ENCODE assay signal across 11 mouse cellular contexts in genomic region chr8:12831659-12832589, GRCm38 (mm10). TPM values are rescaled to one million over a fixed set of nuclear protein-coding genes. Genes with fewer than 3 reads are reported as not detected.
DNase-seq lines count a peak whose midpoint lies in the region; ATAC-seq and TF ChIP-seq lines count a peak whose summit lies in the region.
"Had no signal": no experiment of that assay in that cellular context is flagged by ENCODE, and none has a peak within 500 bp of the region (broad histone marks: within the 10 kb centered on the region; RNA-seq: fewer than 3 reads in every experiment).

No protein-coding gene starts in this region.

- no peak overlapping the region for H3K27ac ChIP-seq in CH12.LX (ENCODE audit: insufficient read depth, low read depth)
- H3K27ac ChIP-seq in forebrain, embryonic 14.5 days (ENCODE audit: low read depth, low read length): peak overlapping the region; percentile 48; the same call in 1 of the 2 replicates
- H3K27ac ChIP-seq: kidney, postnatal 0 days; neural tube, embryonic 13.5 days had no signal

- peaks cover 97% of the 10 kb centered on the region for H3K27me3 ChIP-seq in CH12.LX (replicated peaks)
- H3K27me3 ChIP-seq in forebrain, embryonic 14.5 days (replicated peaks; ENCODE audit: control insufficient read depth, insufficient read depth, low read length): no peaks in the 10 kb centered on the region
- H3K27me3 ChIP-seq: neural tube, embryonic 13.5 days had no signal

- H3K4me2 ChIP-seq in CH12.LX (ENCODE audit: insufficient read depth, low read depth, poor library complexity, severe bottlenecking): no peak overlapping the region
- H3K4me2 ChIP-seq in forebrain, embryonic 14.5 days (ENCODE audit: low read length): no peak overlapping the region
- H3K4me2 ChIP-seq: neural tube, embryonic 13.5 days had no signal

- H3K4me3 ChIP-seq in CH12.LX (replicated peaks in 1 of 3; ENCODE audit: low read depth in 2 of 3, low read length in 2 of 3, poor library complexity in 1 of 3): no peak overlapping the region
- no peak overlapping the region for H3K4me3 ChIP-seq in forebrain, embryonic 14.5 days (ENCODE audit: low read depth, low read length)
- H3K4me3 ChIP-seq: neural tube, embryonic 13.5 days had no signal

- in situ Hi-C loops in CH12.LX (cut with MboI; ENCODE audit: low pct_ligation_motif_present, low pct_unique_long_range_greater_than_20kb, low sequenced_read_pairs): no loop called here

- DNase-seq in CH12.LX (ENCODE audit: extremely low read depth): peak; percentile 8
- DNase-seq in NIH3T3 (ENCODE audit: low read depth): peak; percentile 20
- peak; percentile 72 for DNase-seq in forebrain, embryonic 14.5 days (ENCODE audit: low spot score)
- DNase-seq in mesoderm, embryonic 11.5 days (ENCODE audit: low read depth, low spot score): peak; percentile 68
- no peak for DNase-seq in cerebellum, postnatal 14 days
- no peak for DNase-seq in heart, adult 9 months (ENCODE audit: low spot score in 2 of 2)
- DNase-seq: heart, postnatal 36 days; liver, postnatal 0 days had no signal

- H3K9ac ChIP-seq in CH12.LX (ENCODE audit: insufficient read depth, low read depth): no peak overlapping the region
- peak overlapping the region; percentile 5; the same call in 1 of the 2 replicates for H3K9ac ChIP-seq in forebrain, embryonic 14.5 days (ENCODE audit: low read length)
- H3K9ac ChIP-seq: liver, postnatal 0 days; neural tube, embryonic 13.5 days had no signal

- H3K9me3 ChIP-seq in CH12.LX (replicated peaks; ENCODE audit: low read length): no peaks in the 10 kb centered on the region
- H3K9me3 ChIP-seq in forebrain, embryonic 14.5 days (replicated peaks; ENCODE audit: control insufficient read depth, low read length): no peaks in the 10 kb centered on the region
- H3K9me3 ChIP-seq: neural tube, embryonic 13.5 days had no signal

- H3K79me2 ChIP-seq in CH12.LX (replicated peaks; ENCODE audit: control insufficient read depth, extremely low read depth, insufficient read depth, poor library complexity, severe bottlenecking): no peaks in the 10 kb centered on the region

- peak; percentile 50; the same call in 1 of the 2 replicates for ATAC-seq in forebrain, embryonic 14.5 days
- no peak for ATAC-seq in megakaryocyte, adult 5-6 weeks (ENCODE audit: poor library complexity, severe bottlenecking)
- ATAC-seq: liver, postnatal 0 days had no signal

- WGBS in forebrain, embryonic 14.5 days: 60% methylated on average over 7 of the region's 7 CpGs

- no peak for TF ChIP-seq EP300 in CH12.LX (IDR thresholded peaks at IDR 0.05; ENCODE audit: low read length)

- no peak for TF ChIP-seq POLR2A in CH12.LX (IDR thresholded peaks at IDR 0.05; ENCODE audit: low read depth, low read length)

- TF ChIP-seq CTCF in CH12.LX (conservative IDR thresholded peaks at IDR 0.05 in 1 of 2, IDR thresholded peaks at IDR 0.05 in 1 of 2; ENCODE audit: low read depth in 2 of 2, low read length in 2 of 2): no peak

- peaks cover 0 to 6% of the 10 kb centered on the region in 2 experiments; a peak in 1 of 4 replicates for H3K4me1 ChIP-seq in CH12.LX (ENCODE audit: control insufficient read depth in 1 of 2, insufficient read depth in 2 of 2)
- H3K4me1 ChIP-seq in forebrain, embryonic 14.5 days (ENCODE audit: control insufficient read depth, insufficient read depth, low read length): peaks cover 8% of the 10 kb centered on the region; the same call in 1 of the 2 replicates

- TF ChIP-seq RAD21 in CH12.LX (IDR thresholded peaks at IDR 0.05; ENCODE audit: low read depth, low read length): no peak

- dilution Hi-C loops in CH12.LX (cut with MboI; ENCODE audit: extremely low pct_ligation_motif_present, extremely low pct_unique_long_range_greater_than_20kb, low sequenced_read_pairs): no loop called here

- no peaks in the 10 kb centered on the region for H3K36me3 ChIP-seq in CH12.LX (replicated peaks in 1 of 2; ENCODE audit: control insufficient read depth in 1 of 2, insufficient read depth in 1 of 2, low read length in 1 of 2)
- H3K36me3 ChIP-seq in forebrain, embryonic 14.5 days (ENCODE audit: control insufficient read depth, insufficient read depth, low read length): peaks cover 83% of the 10 kb centered on the region

TF ChIP-seq in CH12.LX, 34 proteins besides CTCF, POLR2A, EP300 and RAD21:
- no peak for TF ChIP-seq ZKSCAN1 (IDR thresholded peaks at IDR 0.05; ENCODE audit: borderline replicate concordance, low read depth, low read length)
- TF ChIP-seq ZMIZ1 (IDR thresholded peaks at IDR 0.05; ENCODE audit: low read depth, low read length): no peak
- TF ChIP-seq TBP (conservative IDR thresholded peaks at IDR 0.05; ENCODE audit: low read depth, low read length): no peak
- TF ChIP-seq NRF1 (IDR thresholded peaks at IDR 0.05; ENCODE audit: low read depth, low read length): no peak
- TF ChIP-seq NELFE (IDR thresholded peaks at IDR 0.05; ENCODE audit: low read depth, low read length): no peak
- no peak for TF ChIP-seq MAX (IDR thresholded peaks at IDR 0.05; ENCODE audit: low read length)
- TF ChIP-seq MXI1 (IDR thresholded peaks at IDR 0.05; ENCODE audit: low read depth, low read length): peak; percentile 59
- TF ChIP-seq IRF4 (IDR thresholded peaks at IDR 0.05; ENCODE audit: low read depth, low read length): peak; percentile 44; the same call in 1 of the 2 replicates

RNA-seq across cellular contexts. Expression of gene Mcf2l, which starts 41.7 kb away (rescaled TPM):
- total RNA-seq in CH12.LX (2012; rRNA removed): not detected in 2 replicates
- not detected in 2 replicates for total RNA-seq in CH12.LX (2014; rRNA removed)
- polyA plus RNA-seq in CH12.LX (2012; ENCODE audit: insufficient read length, low read depth): not detected in 2 replicates
- polyA plus RNA-seq in forebrain, embryonic 14.5 days (2014; fragmentation: Nextera tagmentation; extraction: Ambion mirVana): 85.2 and 130 TPM in 2 replicates
- 7.2 and 10.1 TPM in 2 replicates for total RNA-seq in megakaryocyte, adult 5-6 weeks (2015)
- total RNA-seq in megakaryocyte, adult 5-6 weeks (2017): 26.4 and 32.3 TPM in 2 replicates

Comparison
In these comparisons a context has a peak if more than half of its experiments do, and no peak if none do; other contexts are left out.
1. DNase-seq: peak in CH12.LX (single experiment), NIH3T3 (single experiment), forebrain, embryonic 14.5 days (single experiment) and mesoderm, embryonic 11.5 days (single experiment); none in cerebellum, postnatal 14 days (0 of 2) and heart, adult 9 months (0 of 2).
2. RNA of gene Mcf2l, which starts 41.7 kb away (total RNA-seq): 7.2 to 32.3 TPM in megakaryocyte, adult 5-6 weeks; not detected in CH12.LX; every median in the first group is over 4 times any median in the second.